Mouse (Mus musculus) bone marrow, adult 2 months (tissue): ENCODE data around the gene Iqsec1.

Experiments
- CTCF ChIP-seq: fragments of 200-500 bp; IDR thresholded peaks from 2 replicates; pipeline ENCODE4 v1.5.1; 2011; ENCODE audit warnings: low read length, control low read depth; ENCODE audit not compliant: control insufficient read depth, insufficient read depth
- POLR2A ChIP-seq: fragments of 200-500 bp; IDR thresholded peaks from 2 replicates; pipeline ENCODE4 v1.6.1; 2011; ENCODE audit warnings: low read depth, mild to moderate bottlenecking, control low read depth, low read length, borderline replicate concordance; ENCODE audit not compliant: control insufficient read depth

DNA sequence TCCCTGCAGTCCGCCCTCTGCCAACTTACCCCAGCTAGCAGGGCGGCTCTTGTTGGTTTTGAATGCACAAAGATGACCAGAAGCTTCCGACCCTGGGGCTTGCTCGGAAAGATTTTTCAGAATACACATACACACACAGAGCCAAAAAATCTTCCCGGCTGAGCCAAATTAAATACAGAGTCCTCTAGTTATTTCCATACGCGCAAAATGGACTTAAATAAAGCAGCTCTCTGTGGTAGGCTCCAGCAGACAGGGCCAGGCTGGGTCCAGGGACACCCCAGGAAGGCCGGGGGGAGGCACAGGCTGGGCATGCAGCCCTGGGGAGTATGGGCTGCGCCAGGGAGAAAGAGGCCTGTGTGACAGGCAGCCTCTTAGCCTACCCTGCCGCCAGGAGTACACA, 282.0 kb downstream of the Iqsec1 start:
- no peak for TF ChIP-seq POLR2A
- TF ChIP-seq CTCF = no peak
